Mouse (Mus musculus) liver, embryonic 13.5 days (tissue): ENCODE measurements around the gene Cfap57. TPM values are rescaled to one million over a fixed set of nuclear protein-coding genes. Genes with fewer than 3 reads are reported as not detected.
"Not testable (repeated sequence)": the region's sequence is repeated elsewhere in the genome, so short reads cannot be mapped to it uniquely, and the experiment has no call there.

Source experiments
- ATAC-seq: fragments of 200-750 bp; cut with Nextera tagmentation; 2 replicates; pipeline ENCODE4 v1.8.0; 2017; ENCODE audit warnings: low read depth, mild to moderate bottlenecking, moderate number of reproducible peaks, moderate library complexity
- DNase-seq: peaks from one replicate; pipeline ENCODE4 v3.0.0; 2022
- H3K27ac ChIP-seq: fragments of 300-500 bp; sonication (generic); 2 replicates; pipeline ENCODE4 v1.5.1; 2015; ENCODE audit warnings: moderate library complexity, mild to moderate bottlenecking, inconsistent platforms
- H3K27me3 ChIP-seq: fragments of 300-500 bp; sonication (generic); 2 replicates; pipeline ENCODE4 v1.6.1; 2015; ENCODE audit warnings: mild to moderate bottlenecking, inconsistent platforms
- H3K36me3 ChIP-seq: fragments of 300-500 bp; sonication (generic); 2 replicates; pipeline ENCODE4 v1.6.1; 2015; ENCODE audit warnings: mild to moderate bottlenecking, inconsistent platforms
- H3K4me1 ChIP-seq: fragments of 300-500 bp; sonication (generic); replicated peaks from 2 replicates; pipeline ENCODE4 v1.6.1; 2015; ENCODE audit warnings: inconsistent platforms
- H3K4me2 ChIP-seq: fragments of 300-500 bp; sonication (generic); 2 replicates; pipeline ENCODE4 v1.6.1; 2015; ENCODE audit warnings: inconsistent platforms, mild to moderate bottlenecking, moderate library complexity
- H3K4me3 ChIP-seq: fragments of 300-500 bp; sonication (generic); replicated peaks from 2 replicates; pipeline ENCODE4 v1.5.1; 2015; ENCODE audit warnings: mild to moderate bottlenecking, inconsistent platforms
- H3K9ac ChIP-seq: fragments of 300-500 bp; sonication (generic); 2 replicates; pipeline ENCODE4 v1.6.1; 2015; ENCODE audit warnings: mild to moderate bottlenecking, inconsistent platforms
- H3K9me3 ChIP-seq: fragments of 300-500 bp; sonication (generic); replicated peaks from 2 replicates; pipeline ENCODE4 v1.6.1; 2016; ENCODE audit warnings: inconsistent platforms
- WGBS: fragments of 180-500 bp; shearing (Covaris S2); methylation state at CpG from one replicate; pipeline ENCODE4 v1.1.7; 2015; ENCODE audit not compliant: insufficient replicate concordance; 5-methylcytosine and 5-hydroxymethylcytosine counted together
- polyA plus RNA-seq: library from polyadenylated mRNA; unstranded; fragments of >200 nt; fragmentation: Nextera tagmentation; extraction: Ambion mirVana; gene quantifications from 2 replicates; pipeline ENCODE4 v1.2.1, GENCODE M21; 2015

Gene Cfap57
- polyA plus RNA-seq, 1 experiment from 2014 or later, result 1.2 TPM

GRCm38 (mm10) chr4:118564062-118564925, 56.3 kb downstream of the Cfap57 start:
- Histone ChIP-seq H3K27ac (no peak overlapping the region), H3K9ac (no peak overlapping the region), H3K4me2 (no peak overlapping the region), H3K4me1 (peaks cover 33% of the 10 kb centered on the region), H3K9me3 (peaks cover 6% of the 10 kb centered on the region; the same call in 1 of the 2 replicates), H3K36me3 (no peaks in the 10 kb centered on the region), H3K27me3 (no peaks in the 10 kb centered on the region), H3K4me3 (no peak overlapping the region)
- DNase-seq (no peak), ATAC-seq (no peak)
- WGBS, result 69% methylated on average over 13 of the region's 13 CpGs

GRCm38 (mm10) chr4:118553039-118553649, 67.4 kb downstream of the Cfap57 start:
- no peak overlapping the region for H3K9ac ChIP-seq
- no peaks in the 10 kb centered on the region for H3K4me1 ChIP-seq
- H3K4me2 ChIP-seq, result no peak overlapping the region
- no peaks in the 10 kb centered on the region; the same call in 1 of the 2 replicates for H3K9me3 ChIP-seq
- no peak for ATAC-seq
- no peak overlapping the region for H3K27ac ChIP-seq
- no peaks in the 10 kb centered on the region for H3K27me3 ChIP-seq
- WGBS, result 55% methylated on average over 3 of the region's 3 CpGs
- DNase-seq, result no peak
- H3K4me3 ChIP-seq, result no peak overlapping the region
- no peaks in the 10 kb centered on the region for H3K36me3 ChIP-seq

- H3K27me3 ChIP-seq, H3K4me3 ChIP-seq, H3K4me2 ChIP-seq, H3K9ac ChIP-seq, DNase-seq, H3K4me1 ChIP-seq, ATAC-seq, H3K9me3 ChIP-seq, H3K36me3 ChIP-seq, H3K27ac ChIP-seq: not testable (repeated sequence)
- WGBS, result 72% methylated on average over 10 of the region's 10 CpGs
These were observed 72.5 kb downstream of the Cfap57 start for GRCm38 (mm10) chr4:118548130-118548480.

- not testable (repeated sequence) for H3K36me3 ChIP-seq, H3K27ac ChIP-seq, H3K4me2 ChIP-seq, H3K27me3 ChIP-seq, DNase-seq, ATAC-seq, H3K4me3 ChIP-seq, H3K9me3 ChIP-seq, H3K9ac ChIP-seq
- peaks cover 12% of the 10 kb centered on the region for H3K4me1 ChIP-seq
- WGBS, result 74% methylated on average over 23 of the region's 23 CpGs
These were observed 73.0 kb downstream of the Cfap57 start for GRCm38 (mm10) chr4:118547424-118548129.

- H3K9me3 ChIP-seq, result peaks cover 3% of the 10 kb centered on the region
- DNase-seq (no peak), ATAC-seq (peak; percentile 41)
- 67% methylated on average over 14 of the region's 14 CpGs for WGBS
- peak overlapping the region; percentile 51 for H3K27ac ChIP-seq
- peak overlapping the region; percentile 61 for H3K4me2 ChIP-seq
- H3K36me3 ChIP-seq, result no peaks in the 10 kb centered on the region
- H3K27me3 ChIP-seq, result no peaks in the 10 kb centered on the region
- H3K4me1 ChIP-seq, result peaks cover 12% of the 10 kb centered on the region
- H3K4me3 ChIP-seq, result peak overlapping the region; percentile 41
- no peak overlapping the region; the same call in 1 of the 2 replicates for H3K9ac ChIP-seq
These were observed 76.0 kb downstream of the Cfap57 start for GRCm38 (mm10) chr4:118544441-118545127.

GRCm38 (mm10) chr4:118543592-118544260, 76.9 kb downstream of the Cfap57 start, which contains the start of gene Tmem125:
TSS of gene Tmem125 (minus strand) at chr4:118544044.
- Histone ChIP-seq H3K9me3 (peaks cover 3% of the 10 kb centered on the region), H3K27me3 (no peaks in the 10 kb centered on the region), H3K4me2 (peak within 1 kb of the TSS; percentile 61), H3K9ac (peak within 1 kb of the TSS; percentile 20), H3K27ac (peak within 1 kb of the TSS; percentile 51), H3K4me3 (peak within 1 kb of the TSS; percentile 41), H3K36me3 (no peaks in the 10 kb centered on the region), H3K4me1 (peaks cover 12% of the 10 kb centered on the region)
- ATAC-seq (peak; percentile 79), DNase-seq (peak; percentile 60)
- 5% methylated on average over 24 of the region's 24 CpGs for WGBS

GRCm38 (mm10) chr4:118543158-118543530, 77.4 kb downstream of the Cfap57 start:
- Histone ChIP-seq H3K4me1 (peaks cover 12% of the 10 kb centered on the region), H3K9me3 (peaks cover 3% of the 10 kb centered on the region), H3K36me3 (no peaks in the 10 kb centered on the region), H3K27me3 (no peaks in the 10 kb centered on the region), H3K27ac (no peak overlapping the region), H3K4me2 (peak overlapping the region; percentile 61), H3K4me3 (peak overlapping the region; percentile 41), H3K9ac (peak overlapping the region; percentile 20; the same call in 1 of the 2 replicates)
- ATAC-seq, result no peak
- WGBS, result 13% methylated on average over 13 of the region's 13 CpGs
- no peak for DNase-seq

- Histone ChIP-seq H3K27ac (no peak overlapping the region), H3K4me1 (peaks cover 12% of the 10 kb centered on the region), H3K9me3 (peaks cover 3% of the 10 kb centered on the region; the same call in 1 of the 2 replicates), H3K9ac (0 out of 2 replicates have a peak overlapping the region, but pooled peaks have one; percentile 20), H3K4me2 (peak overlapping the region; percentile 61), H3K36me3 (no peaks in the 10 kb centered on the region), H3K27me3 (no peaks in the 10 kb centered on the region), H3K4me3 (peak overlapping the region; percentile 41; the same call in 1 of the 2 replicates)
- ATAC-seq (no peak), DNase-seq (no peak)
- WGBS, result 35% methylated on average over 9 of the region's 9 CpGs
These were observed 77.9 kb downstream of the Cfap57 start for GRCm38 (mm10) chr4:118542510-118543157.

- no peak for ATAC-seq
These were observed 80.7 kb downstream of the Cfap57 start for GRCm38 (mm10) chr4:118539904-118540303.

GRCm38 (mm10) chr4:118537801-118538200, 82.8 kb downstream of the Cfap57 start:
- H3K36me3 ChIP-seq, result no peaks in the 10 kb centered on the region
- whole genome bisulfite sequencing, result 22% methylated on average over 6 of the region's 6 CpGs
- DNase-seq, result no peak
- no peaks in the 10 kb centered on the region for H3K27me3 ChIP-seq
- no peak for ATAC-seq
- no peak overlapping the region for H3K27ac ChIP-seq
- H3K4me2 ChIP-seq, result no peak overlapping the region
- no peaks in the 10 kb centered on the region for H3K9me3 ChIP-seq
- no peak overlapping the region for H3K4me3 ChIP-seq
- H3K4me1 ChIP-seq, result peaks cover 2% of the 10 kb centered on the region
- no peak overlapping the region for H3K9ac ChIP-seq

More at GRCm38 (mm10) chr4:118539904-118540303, 80.7 kb downstream of the Cfap57 start:
- no peaks in the 10 kb centered on the region for H3K27me3 ChIP-seq
- peaks cover 12% of the 10 kb centered on the region for H3K4me1 ChIP-seq
- no peak overlapping the region for H3K4me2 ChIP-seq
- H3K36me3 ChIP-seq, result no peaks in the 10 kb centered on the region
- no peaks in the 10 kb centered on the region for H3K9me3 ChIP-seq
- no peak for DNase-seq
- H3K27ac ChIP-seq, result no peak overlapping the region
- WGBS, result 41% methylated on average over 10 of the region's 10 CpGs
- no peak overlapping the region for H3K4me3 ChIP-seq
- H3K9ac ChIP-seq, result no peak overlapping the region
